16 mouse cellular contexts compared by ENCODE assay signal in genomic region chr17:42927320-42927719, GRCm38 (mm10). TPM values are rescaled to one million over a fixed set of nuclear protein-coding genes. Genes with fewer than 3 reads are reported as not detected.
DNase-seq lines count a peak whose midpoint lies in the region; ATAC-seq and TF ChIP-seq lines count a peak whose summit lies in the region.
"Had no signal": no experiment of that assay in that cellular context is flagged by ENCODE, and none has a peak within 500 bp of the region (broad histone marks: within the 10 kb centered on the region; RNA-seq: fewer than 3 reads in every experiment).

No protein-coding gene starts in this region.

- no peak overlapping the region for H3K4me2 ChIP-seq in embryonic facial prominence, embryonic 15.5 days (replicated peaks)
- H3K4me2 ChIP-seq in heart, postnatal 0 days (ENCODE audit: low read depth, low read length), result no peak overlapping the region
- no peak overlapping the region for H3K4me2 ChIP-seq in kidney, embryonic 16.5 days (replicated peaks; ENCODE audit: low read depth, low read length)
- H3K4me2 ChIP-seq: forebrain, embryonic 13.5 days; midbrain, embryonic 15.5 days had no signal

- TF ChIP-seq CTCF in gastrocnemius, adult 2 months (IDR thresholded peaks at IDR 0.05), result no peak
- no peak for TF ChIP-seq CTCF in heart, postnatal 0 days (IDR thresholded peaks at IDR 0.05; ENCODE audit: low read depth)
- TF ChIP-seq CTCF in small intestine, adult 2 months (IDR thresholded peaks at IDR 0.05; ENCODE audit: extremely low read depth, insufficient read length, insufficient replicate concordance, low read depth, low read length), result no peak

- no peak overlapping the region for H3K4me3 ChIP-seq in gastrocnemius, adult 2 months
- H3K4me3 ChIP-seq in embryonic facial prominence, embryonic 15.5 days (replicated peaks), result no peak overlapping the region
- H3K4me3 ChIP-seq in heart, postnatal 0 days (ENCODE audit: low read depth, low read length), result no peak overlapping the region
- H3K4me3 ChIP-seq in small intestine, adult 2 months (ENCODE audit: low read depth, low read length), result no peak overlapping the region
- no peak overlapping the region for H3K4me3 ChIP-seq in kidney, embryonic 16.5 days (ENCODE audit: low read length)
- H3K4me3 ChIP-seq: forebrain, embryonic 13.5 days; midbrain, embryonic 15.5 days had no signal

- ATAC-seq in embryonic facial prominence, embryonic 15.5 days (ENCODE audit: insufficient number of reproducible peaks, low FRiP score, low TSS enrichment, low read depth), result no peak
- ATAC-seq in heart, postnatal 0 days (ENCODE audit: insufficient read depth, low read depth), result peak; percentile 94
- no peak for ATAC-seq in kidney, embryonic 16.5 days (ENCODE audit: low FRiP score, low TSS enrichment)
- ATAC-seq: forebrain, embryonic 13.5 days; midbrain, embryonic 15.5 days; Patski had no signal

- WGBS in embryonic facial prominence, embryonic 15.5 days, result 67% methylated on average over 4 of the region's 4 CpGs
- 34% methylated on average over 4 of the region's 4 CpGs for WGBS in heart, postnatal 0 days
- WGBS in small intestine, adult 2 months, result 63% methylated on average over 4 of the region's 4 CpGs
- 54% methylated on average over 4 of the region's 4 CpGs for WGBS in kidney, embryonic 16.5 days

- no peak for TF ChIP-seq POLR2A in small intestine, adult 2 months (IDR thresholded peaks at IDR 0.05; ENCODE audit: low read depth, low read length)

- no peaks in the 10 kb centered on the region for H3K9me3 ChIP-seq in embryonic facial prominence, embryonic 15.5 days (replicated peaks)
- H3K9me3 ChIP-seq in heart, postnatal 0 days (replicated peaks; ENCODE audit: control insufficient read depth, low read length), result no peaks in the 10 kb centered on the region
- no peaks in the 10 kb centered on the region for H3K9me3 ChIP-seq in kidney, embryonic 16.5 days (ENCODE audit: low read length)
- H3K9me3 ChIP-seq: forebrain, embryonic 13.5 days; midbrain, embryonic 15.5 days had no signal

- intact Hi-C loops in gastrocnemius, adult 2 months (cut with DNase I), result loop anchor here (5.0 kb wide), 1 partner anchor 50 kb away; the partner anchor contains the start of gene Cd2ap

- H3K27ac ChIP-seq in gastrocnemius, adult 2 months, result peak overlapping the region; percentile 83
- H3K27ac ChIP-seq in embryonic facial prominence, embryonic 15.5 days (replicated peaks), result 0 out of 2 replicates have a peak overlapping the region, but pooled peaks have one; percentile 18
- peak overlapping the region; percentile 89 for H3K27ac ChIP-seq in heart, postnatal 0 days (ENCODE audit: low read depth)
- H3K27ac ChIP-seq in small intestine, adult 2 months (ENCODE audit: insufficient read depth, low read depth, low read length), result peak overlapping the region; percentile 93
- no peak overlapping the region for H3K27ac ChIP-seq in kidney, embryonic 16.5 days (ENCODE audit: low read length)
- H3K27ac ChIP-seq: forebrain, embryonic 13.5 days; midbrain, embryonic 15.5 days had no signal

- no peaks in the 10 kb centered on the region for H3K4me1 ChIP-seq in embryonic facial prominence, embryonic 15.5 days
- peaks cover 29% of the 10 kb centered on the region; the same call in 1 of the 2 replicates for H3K4me1 ChIP-seq in heart, postnatal 0 days (ENCODE audit: control insufficient read depth, insufficient read depth)
- H3K4me1 ChIP-seq in small intestine, adult 2 months (ENCODE audit: control insufficient read depth, insufficient read depth, insufficient read length, low read length), result peaks cover 19% of the 10 kb centered on the region; the same call in 1 of the 2 replicates
- H3K4me1 ChIP-seq in kidney, embryonic 16.5 days (ENCODE audit: insufficient read depth, low read length), result no peaks in the 10 kb centered on the region
- H3K4me1 ChIP-seq: forebrain, embryonic 13.5 days; midbrain, embryonic 15.5 days had no signal

- no peak for DNase-seq in gastrocnemius, adult 2 months
- no peak for DNase-seq in gastrocnemius, postnatal 25 days
- peak; percentile 91 for DNase-seq in heart, postnatal 0 days (ENCODE audit: low spot score)
- no peak for DNase-seq in adrenal gland, adult 18-20 months (ENCODE audit: low spot score in 2 of 2)
- DNase-seq in kidney, adult 11 months, result no peak
- DNase-seq: cerebellum, adult 11 months; cerebellum, postnatal 36 days; kidney, postnatal 10 days; layer of hippocampus, adult 9-11 months; lung, adult 2 months had no signal

- peak; percentile 51; the same call in 1 of the 2 replicates for TF ChIP-seq EP300 in heart, postnatal 0 days (IDR thresholded peaks at IDR 0.05; ENCODE audit: low read depth)

- H3K36me3 ChIP-seq in embryonic facial prominence, embryonic 15.5 days, result no peaks in the 10 kb centered on the region
- H3K36me3 ChIP-seq in heart, postnatal 0 days (replicated peaks; ENCODE audit: control insufficient read depth, insufficient read depth, low read length), result no peaks in the 10 kb centered on the region
- H3K36me3 ChIP-seq in small intestine, adult 2 months (ENCODE audit: control insufficient read depth, insufficient read depth, low read length), result no peaks in the 10 kb centered on the region
- H3K36me3 ChIP-seq in kidney, embryonic 16.5 days (ENCODE audit: insufficient read depth, low read length), result no peaks in the 10 kb centered on the region
- H3K36me3 ChIP-seq: midbrain, embryonic 15.5 days had no signal

- H3K27me3 ChIP-seq in embryonic facial prominence, embryonic 15.5 days, result no peaks in the 10 kb centered on the region
- no peaks in the 10 kb centered on the region for H3K27me3 ChIP-seq in heart, postnatal 0 days (ENCODE audit: control insufficient read depth, insufficient read depth, low read length)
- no peaks in the 10 kb centered on the region for H3K27me3 ChIP-seq in small intestine, adult 2 months (ENCODE audit: control insufficient read depth, insufficient read depth, low read length)
- no peaks in the 10 kb centered on the region for H3K27me3 ChIP-seq in kidney, embryonic 16.5 days (ENCODE audit: insufficient read depth, low read length)
- H3K27me3 ChIP-seq: forebrain, embryonic 13.5 days; midbrain, embryonic 15.5 days; Patski had no signal

- H3K9ac ChIP-seq in embryonic facial prominence, embryonic 15.5 days, result no peak overlapping the region
- no peak overlapping the region for H3K9ac ChIP-seq in heart, postnatal 0 days (replicated peaks; ENCODE audit: low read depth, low read length)
- no peak overlapping the region for H3K9ac ChIP-seq in kidney, embryonic 16.5 days (replicated peaks; ENCODE audit: low read length)
- H3K9ac ChIP-seq: forebrain, embryonic 13.5 days; midbrain, embryonic 15.5 days had no signal

RNA-seq across cellular contexts. Expression of gene Cd2ap, which starts 50.9 kb away (rescaled TPM):
- 10 to 100 TPM; 13.5 TPM for total RNA-seq in gastrocnemius, adult 2 months (2021)
- 10 to 100 TPM; 11.2 to 13.7 TPM for total RNA-seq in gastrocnemius, postnatal 25 days (2021)
- polyA plus RNA-seq in embryonic facial prominence, embryonic 15.5 days (2015; fragmentation: Nextera tagmentation; extraction: Ambion mirVana), result 23.5 and 26.4 TPM in 2 replicates
- total RNA-seq in heart, postnatal 0 days (2014; rRNA removed; ENCODE audit: low replicate concordance), result 20.2 and 24.3 TPM in 2 replicates
- 11.2 and 11.6 TPM in 2 replicates for polyA plus RNA-seq in heart, postnatal 0 days (2015; fragmentation: Nextera tagmentation; extraction: Ambion mirVana)
- 8.3 and 17.9 TPM in 2 replicates for polyA plus RNA-seq in small intestine, adult 2 months (2012; rRNA removed)
- 10 to 100 TPM; 39.4 to 51.7 TPM for total RNA-seq in adrenal gland, adult 18-20 months (2021)
- polyA plus RNA-seq in kidney, embryonic 16.5 days (2015; fragmentation: Nextera tagmentation; extraction: Ambion mirVana), result 28.8 and 35.4 TPM in 2 replicates
